Mouse (Mus musculus) heart, adult 2 months (tissue): ENCODE measurements around the gene Gm45208. TPM values are rescaled to one million over a fixed set of nuclear protein-coding genes. Genes with fewer than 3 reads are reported as not detected.
A peak's percentile ranks its signal among the peaks of the same experiment; 100 is the strongest.

Experiments used
- DNase-seq, 2 experiments: peaks; one replicate each; pipeline ENCODE4 v3.0.0; 2021
- H3K27ac ChIP-seq: fragments of 200-600 bp; 2 replicates; pipeline ENCODE4 v1.8.1; 2022
- H3K27me3 ChIP-seq: fragments of 200-500 bp; 2 replicates; pipeline ENCODE4 v1.6.1; 2012; ENCODE audit warnings: mild to moderate bottlenecking, low read length, inconsistent platforms, mixed read lengths; ENCODE audit not compliant: control insufficient read depth, insufficient read depth
- H3K36me3 ChIP-seq: fragments of 200-500 bp; 2 replicates; pipeline ENCODE4 v1.6.1; 2012; ENCODE audit warnings: low read length, inconsistent platforms; ENCODE audit not compliant: control insufficient read depth, insufficient read depth
- H3K4me1 ChIP-seq: fragments of 200-500 bp; 2 replicates; pipeline ENCODE4 v1.6.1; 2011; ENCODE audit warnings: low read length; ENCODE audit not compliant: control insufficient read depth, insufficient read depth
- H3K4me3 ChIP-seq: fragments of 200-600 bp; 2 replicates; pipeline ENCODE4 v1.8.1; 2022
- H3K79me2 ChIP-seq: fragments of 200-500 bp; replicated peaks from 2 replicates; pipeline ENCODE4 v1.6.1; 2012; ENCODE audit warnings: mild to moderate bottlenecking, inconsistent platforms, low read length, moderate library complexity, mixed read lengths; ENCODE audit not compliant: control insufficient read depth, insufficient read depth
- H3K9ac ChIP-seq: fragments of 200-500 bp; 2 replicates; pipeline ENCODE4 v1.6.1; 2012; ENCODE audit warnings: low read depth, mild to moderate bottlenecking, control low read depth, inconsistent platforms, low read length, mixed read lengths
- CTCF ChIP-seq: fragments of 200-600 bp; IDR thresholded peaks from 2 replicates; pipeline ENCODE4 v1.8.1; 2022; ENCODE audit warnings: antibody characterized with exemption, mild to moderate bottlenecking, moderate library complexity
- EP300 ChIP-seq: fragments of 200-500 bp; IDR thresholded peaks from 2 replicates; pipeline ENCODE4 v1.6.1; 2011; ENCODE audit warnings: low read depth, low read length, control low read depth; ENCODE audit not compliant: insufficient read depth
- POLR2A ChIP-seq: fragments of 200-500 bp; IDR thresholded peaks from 2 replicates; pipeline ENCODE4 v1.6.1; 2011; ENCODE audit warnings: mild to moderate bottlenecking, low read depth, low read length, control low read depth; ENCODE audit not compliant: insufficient read depth
- WGBS: fragments of 180-500 bp; shearing (Covaris S2); methylation state at CpG from one replicate; pipeline ENCODE4 v1.1.7; 2018; 5-methylcytosine and 5-hydroxymethylcytosine counted together
- intact Hi-C: fragments of 180-260 bp; cut with DNase I; formaldehyde crosslinking; loops from one replicate; pipeline ENCODE4 v1.15.1; 2025
- polyA plus RNA-seq: library from polyadenylated mRNA; depleted of rRNA; stranded (reverse); fragments of >200 nt; gene quantifications from 2 replicates; pipeline ENCODE4 v1.2.3, GENCODE M21; 2012
- total RNA-seq, 2 experiments: library from RNA; stranded (reverse); gene quantifications; 2 replicates each; pipeline ENCODE4 v1.2.3; 2021

Gm45208 gene
- total and polyA plus RNA-seq, 3 experiments, result 0.21 to 0.94 TPM; not detected in 1

DNA sequence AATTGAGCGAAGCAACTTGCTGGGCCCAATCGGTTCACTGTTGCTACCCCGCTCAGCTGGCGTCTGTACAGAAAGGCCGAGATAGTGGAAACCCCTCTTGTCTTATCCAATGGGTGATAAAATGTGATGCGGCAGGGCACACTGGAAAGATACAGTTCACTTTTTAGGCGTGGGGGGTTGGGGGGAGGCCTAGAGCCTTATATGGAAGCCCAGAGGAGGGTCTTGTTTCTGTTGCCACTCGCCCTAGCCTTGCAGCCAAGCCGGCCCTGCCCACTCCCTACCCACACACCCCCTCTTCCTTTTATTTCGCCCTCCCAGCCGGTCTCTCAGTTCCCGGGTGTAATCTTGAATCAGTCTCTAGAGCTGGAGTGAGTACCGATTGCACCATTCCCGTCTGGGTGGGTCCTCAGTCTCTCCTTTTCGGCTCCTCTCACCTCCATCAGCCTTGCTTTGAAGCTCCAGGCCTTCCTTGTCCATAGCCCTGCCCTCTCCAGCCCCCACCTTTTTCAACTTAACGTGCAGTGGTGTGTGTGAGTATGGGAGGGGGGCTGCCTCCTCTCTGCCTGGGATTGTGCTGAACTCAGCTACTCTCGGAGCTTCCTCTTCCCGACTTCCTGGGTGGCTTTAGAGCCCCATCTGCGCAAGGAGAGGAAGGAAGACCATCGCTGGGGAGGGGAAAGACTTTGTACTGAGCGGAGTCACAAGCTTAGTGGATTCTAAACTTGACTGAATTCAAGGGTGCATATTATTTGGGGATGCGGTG is 41.8 kb downstream of the Gm45208 start:
- WGBS, result 15% methylated on average over 22 of the region's 22 CpGs

DNA sequence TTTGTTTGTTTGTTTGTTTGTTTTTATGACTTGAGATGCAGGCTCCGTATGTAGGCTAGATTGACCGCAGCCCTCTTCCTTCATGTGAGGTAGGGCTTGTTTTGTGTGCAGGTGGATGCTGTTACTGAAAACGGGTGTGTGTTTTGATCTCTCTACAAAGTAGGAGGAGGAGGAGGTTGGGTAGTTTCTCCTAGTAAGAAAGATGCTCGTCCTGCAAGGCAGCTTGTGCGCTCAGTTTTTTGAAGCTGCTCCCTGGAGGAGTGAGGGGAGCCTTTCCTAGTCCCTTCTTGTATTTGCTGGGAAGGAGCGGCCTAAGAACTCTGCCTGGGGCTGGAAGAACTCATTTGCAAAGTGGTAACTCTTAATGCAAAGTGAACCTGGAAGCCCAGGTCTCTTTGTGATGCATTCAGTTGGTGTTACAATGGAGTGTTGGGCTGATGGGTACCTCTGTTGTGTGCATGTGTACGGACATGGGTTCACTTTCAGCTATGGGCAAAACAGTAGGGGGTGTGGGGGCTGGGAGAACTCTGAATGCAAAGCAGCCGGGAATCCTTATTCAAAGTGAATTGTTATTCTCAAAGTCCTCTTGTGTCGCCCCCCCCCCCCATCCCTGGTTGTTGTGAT is 42.7 kb downstream of the Gm45208 start:
- intact Hi-C loops, result no loop called here
- peaks cover 5% of the 10 kb centered on the region for H3K36me3 ChIP-seq
- no peak for TF ChIP-seq CTCF
- TF ChIP-seq POLR2A, result no peak
- no peak for TF ChIP-seq EP300
- H3K4me3 ChIP-seq, result no peak overlapping the region; the same call in 1 of the 2 replicates
- H3K27me3 ChIP-seq, result no peaks in the 10 kb centered on the region
- no peaks in the 10 kb centered on the region for H3K79me2 ChIP-seq
- DNase-seq, result no peak
- H3K4me1 ChIP-seq, result peaks cover 1% of the 10 kb centered on the region
- peak overlapping the region; percentile 53; the same call in 1 of the 2 replicates for H3K27ac ChIP-seq
- WGBS, result 18% methylated on average over 9 of the region's 9 CpGs
- H3K9ac ChIP-seq, result peak overlapping the region; percentile 25

More for the DNA sequence above, 41.8 kb downstream of the Gm45208 start:
- TF ChIP-seq POLR2A, result peak; percentile 32; the same call in 1 of the 2 replicates
- TF ChIP-seq EP300, result no peak
- H3K9ac ChIP-seq, result peak overlapping the region; percentile 92
- H3K4me3 ChIP-seq, result peak overlapping the region; percentile 63
- H3K27me3 ChIP-seq, result no peaks in the 10 kb centered on the region
- DNase-seq, result peak; percentile 52 to 67
- no peaks in the 10 kb centered on the region for H3K79me2 ChIP-seq
- H3K27ac ChIP-seq, result peak overlapping the region; percentile 88; the same call in 1 of the 2 replicates
- H3K4me1 ChIP-seq, result peaks cover 1% of the 10 kb centered on the region
- intact Hi-C loops, result no loop called here
- H3K36me3 ChIP-seq, result peaks cover 5% of the 10 kb centered on the region

DNA sequence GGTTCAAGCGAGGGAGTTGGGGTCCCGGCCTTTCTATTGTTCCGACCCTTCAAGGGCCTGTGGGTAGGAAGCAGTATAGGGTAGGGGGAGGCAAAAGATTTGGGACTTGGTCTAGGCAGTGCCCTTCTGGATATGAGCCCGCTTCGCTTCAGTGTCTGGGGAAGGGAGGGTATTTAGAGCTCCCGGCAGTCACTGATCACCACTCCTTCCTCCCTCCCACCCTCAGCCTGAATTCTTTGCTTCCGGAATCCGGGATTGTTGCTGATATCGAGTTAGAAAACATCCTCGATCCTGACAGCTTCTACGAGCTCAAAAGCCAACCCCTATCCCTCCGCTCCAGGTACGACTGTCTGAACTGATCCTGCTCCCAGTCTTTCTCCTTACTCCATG is 43.2 kb downstream of the Gm45208 start:
- Histone ChIP-seq H3K36me3 (peaks cover 5% of the 10 kb centered on the region), H3K27me3 (no peaks in the 10 kb centered on the region), H3K27ac (peak overlapping the region; percentile 53), H3K4me3 (peak overlapping the region; percentile 19; the same call in 1 of the 2 replicates), H3K9ac (peak overlapping the region; percentile 7), H3K79me2 (no peaks in the 10 kb centered on the region), H3K4me1 (peaks cover 1% of the 10 kb centered on the region)
- intact Hi-C loops, result no loop called here
- peak; percentile 7 to 27 for DNase-seq
- WGBS, result 21% methylated on average over 13 of the region's 13 CpGs
- TF ChIP-seq POLR2A, result no peak

DNA sequence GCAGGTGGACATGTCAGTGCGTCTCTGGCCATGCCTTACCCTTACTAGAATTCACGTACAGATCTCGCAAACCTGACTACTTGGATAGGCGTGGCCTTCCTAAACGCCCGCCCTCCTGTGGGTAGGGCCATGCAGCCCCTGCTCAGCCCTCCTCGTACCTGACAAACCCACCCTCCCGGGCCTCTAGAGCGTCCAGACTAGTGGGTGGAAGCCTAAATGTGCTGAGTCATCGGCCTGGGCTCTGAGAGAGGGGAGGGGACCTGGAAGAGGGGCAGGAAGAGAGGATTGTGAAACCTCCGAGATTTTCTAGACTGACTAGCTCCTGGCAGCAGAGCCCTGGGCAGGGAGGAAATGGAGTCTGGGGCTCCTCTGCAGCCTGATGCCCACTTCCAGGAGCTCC is 43.7 kb downstream of the Gm45208 start:
- intact Hi-C loops, result no loop called here
- peaks cover 1% of the 10 kb centered on the region for H3K4me1 ChIP-seq
- peak overlapping the region; percentile 53 for H3K27ac ChIP-seq
- no peaks in the 10 kb centered on the region for H3K27me3 ChIP-seq
- H3K4me3 ChIP-seq, result peak overlapping the region; percentile 19; the same call in 1 of the 2 replicates
- TF ChIP-seq POLR2A (no peak), EP300 (no peak), CTCF (no peak)
- H3K79me2 ChIP-seq, result no peaks in the 10 kb centered on the region
- 29% methylated on average over 11 of the region's 11 CpGs for WGBS
- H3K36me3 ChIP-seq, result peaks cover 5% of the 10 kb centered on the region
- peak overlapping the region; percentile 7 for H3K9ac ChIP-seq
- DNase-seq, result peak; percentile 63 to 72

DNA sequence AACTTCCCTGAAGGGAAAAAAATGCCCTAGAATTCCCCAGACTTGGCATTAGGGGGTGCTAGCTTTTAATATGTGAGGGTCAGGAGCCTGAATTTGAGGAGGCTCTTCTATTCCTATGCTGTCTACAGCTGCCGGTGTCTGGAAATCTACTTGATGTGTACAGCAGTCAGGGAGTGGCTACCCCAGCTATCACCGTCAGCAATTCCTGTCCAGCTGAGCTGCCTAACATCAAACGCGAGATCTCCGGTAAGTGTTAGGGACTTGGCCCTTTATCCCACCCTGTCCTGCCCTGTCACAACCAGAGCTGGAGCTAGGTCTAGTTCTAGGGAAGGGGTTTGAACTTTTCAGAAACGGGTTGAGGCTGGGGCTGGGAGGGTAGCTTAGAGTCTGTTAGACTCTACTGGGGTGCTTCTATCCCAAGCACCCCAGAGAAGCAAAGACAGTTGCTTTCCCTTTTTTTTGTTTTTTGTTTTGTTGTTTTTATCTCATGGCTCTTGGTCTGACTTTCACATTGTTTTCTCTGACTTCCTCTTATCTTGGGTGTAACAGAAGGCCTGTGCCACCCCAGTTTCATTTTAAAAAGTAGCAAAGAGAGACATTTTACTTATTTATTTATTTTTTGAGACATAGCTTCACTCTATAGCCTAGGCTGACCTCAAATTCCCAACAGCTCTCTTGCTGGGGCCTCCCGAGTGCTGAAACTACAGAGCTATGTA is 47.4 kb downstream of the Gm45208 start:
- no peak for DNase-seq
- Histone ChIP-seq H3K4me1 (peaks cover 1% of the 10 kb centered on the region), H3K27ac (no peak overlapping the region), H3K36me3 (peaks cover 5% of the 10 kb centered on the region), H3K9ac (no peak overlapping the region), H3K79me2 (no peaks in the 10 kb centered on the region), H3K27me3 (no peaks in the 10 kb centered on the region), H3K4me3 (no peak overlapping the region)
- intact Hi-C loops, result loop anchor here (10.0 kb wide), 1 partner anchor 345 kb away; no protein-coding TSS in a partner anchor
- WGBS, result 70% methylated on average over 7 of the region's 7 CpGs
- TF ChIP-seq EP300, result no peak
- no peak for TF ChIP-seq CTCF
- no peak for TF ChIP-seq POLR2A
